Mouse (Mus musculus): ENCODE results near the gene 0610010K14Rik. TPM values are rescaled to one million over a fixed set of nuclear protein-coding genes. Genes with fewer than 3 reads are reported as not detected.

The 0610010K14Rik gene
- polyA plus RNA-seq (2014; fragmentation: Nextera tagmentation; extraction: Ambion mirVana), result 226 and 232 TPM in 2 replicates

DNA sequence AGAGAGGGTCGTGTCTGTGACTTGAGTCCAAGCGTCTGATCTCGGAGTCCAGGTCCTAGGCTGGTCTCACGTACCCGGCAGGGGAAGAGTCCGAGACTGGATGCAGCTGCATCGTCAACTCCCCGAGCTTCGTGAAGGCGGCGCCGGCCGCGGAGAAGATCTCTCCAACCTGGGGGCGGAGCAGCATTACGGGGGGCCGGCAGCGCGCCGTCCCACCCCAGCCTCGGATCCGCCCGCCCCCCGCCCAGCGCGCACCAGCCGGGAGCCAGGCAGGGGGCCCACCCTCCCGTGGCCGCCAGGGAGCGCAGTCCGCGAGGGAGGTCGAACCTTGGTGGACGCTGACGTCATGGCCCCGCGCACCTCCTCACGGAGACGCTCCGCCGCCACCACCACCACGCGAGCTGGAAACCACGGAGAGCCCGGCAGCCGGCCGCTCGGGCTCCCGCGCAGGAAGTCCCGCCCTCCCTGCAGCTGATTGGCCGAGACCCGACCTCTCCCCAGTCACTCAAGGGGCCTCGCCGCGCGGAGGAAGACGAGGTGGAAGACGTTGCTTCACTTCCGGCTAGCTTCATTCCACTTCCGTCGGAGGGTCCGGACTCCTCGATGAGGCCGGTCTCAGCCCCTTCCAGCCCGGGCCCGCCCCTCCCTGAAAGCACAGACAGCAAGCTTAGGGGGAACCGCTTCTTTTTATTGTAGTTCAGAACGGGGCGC lies at the start of gene 0610010K14Rik:
0610010K14Rik (minus strand) TSS at position 458 of the 711 bp plus-strand sequence.
- H3K4me2 ChIP-seq, result peak within 1 kb of the TSS; percentile 83
- WGBS, result under 1% methylated on average over 63 of the region's 70 CpGs
- H3K9me3 ChIP-seq (ENCODE audit: control insufficient read depth, low read length), result no peaks in the 10 kb centered on the region
- H3K27ac ChIP-seq (ENCODE audit: low read depth, low read length), result peak within 1 kb of the TSS; percentile 82
- H3K4me1 ChIP-seq (ENCODE audit: control insufficient read depth, insufficient read depth, low read length), result peaks cover 26% of the 10 kb centered on the region
- peak within 1 kb of the TSS; percentile 71 for H3K9ac ChIP-seq (ENCODE audit: low read length)
- peak; percentile 93 for ATAC-seq (ENCODE audit: low FRiP score)
- peak; percentile 99 for DNase-seq (ENCODE audit: low spot score, missing footprints)
- peaks cover 6% of the 10 kb centered on the region for H3K36me3 ChIP-seq (ENCODE audit: control insufficient read depth, insufficient read depth, low read length)
- peak within 1 kb of the TSS; percentile 89 for H3K4me3 ChIP-seq (ENCODE audit: low read depth, low read length)
- no peaks in the 10 kb centered on the region for H3K27me3 ChIP-seq (ENCODE audit: control insufficient read depth, insufficient read depth, low read length)

DNA sequence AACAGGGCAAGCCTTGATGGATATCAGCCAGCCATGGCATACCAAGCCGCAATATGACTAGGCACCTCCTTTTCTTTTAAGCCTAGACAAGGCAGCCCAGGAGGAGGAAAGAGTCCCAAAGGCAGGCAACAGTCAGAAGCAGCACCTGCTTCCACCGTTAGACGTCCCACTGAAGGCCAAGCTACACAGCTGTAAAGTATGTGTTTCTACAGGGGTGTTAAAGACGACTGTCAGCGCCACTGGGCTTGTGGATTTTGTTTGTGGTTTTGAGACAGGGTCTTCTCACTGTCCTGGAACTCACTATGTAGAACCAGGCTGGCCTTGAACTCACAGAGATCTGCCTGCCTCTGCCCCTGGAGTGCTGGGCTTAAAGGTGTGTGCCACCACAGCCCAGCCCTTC lies 48.0 kb upstream of the 0610010K14Rik start:
- Histone ChIP-seq H3K36me3 (ENCODE audit: control insufficient read depth, insufficient read depth, low read length) (no peaks in the 10 kb centered on the region), H3K9me3 (ENCODE audit: control insufficient read depth, low read length) (no peaks in the 10 kb centered on the region), H3K27me3 (ENCODE audit: control insufficient read depth, insufficient read depth, low read length) (no peaks in the 10 kb centered on the region; the same call in 1 of the 2 replicates), H3K9ac (ENCODE audit: low read length) (no peak overlapping the region), H3K27ac (ENCODE audit: low read depth, low read length) (no peak overlapping the region), H3K4me1 (ENCODE audit: control insufficient read depth, insufficient read depth, low read length) (no peaks in the 10 kb centered on the region), H3K4me2 (no peak overlapping the region), H3K4me3 (ENCODE audit: low read depth, low read length) (no peak overlapping the region)
- DNase-seq (ENCODE audit: low spot score, missing footprints), result no peak
- no peak for ATAC-seq (ENCODE audit: low FRiP score)
- WGBS, result 91% methylated on average over 5 of the region's 5 CpGs

DNA sequence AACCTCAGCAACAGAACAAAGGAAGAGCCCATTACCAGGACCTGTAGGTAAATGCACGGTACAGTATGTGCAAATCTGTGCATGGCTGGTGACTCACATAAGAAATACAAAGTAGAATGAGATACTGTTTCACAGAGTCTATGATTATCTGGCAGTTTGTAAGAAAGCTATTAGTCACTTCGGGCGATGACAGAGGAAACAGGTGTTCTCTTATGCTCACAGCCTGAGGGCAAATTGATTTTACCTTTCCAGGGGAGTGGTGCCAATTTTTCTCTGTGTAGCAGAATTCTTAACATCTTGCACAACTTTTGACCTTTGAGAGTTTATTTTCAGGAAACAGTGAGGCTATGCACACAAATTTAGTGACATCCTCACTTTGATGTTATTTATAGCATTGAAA lies 47.0 kb upstream of the 0610010K14Rik start:
- no peak overlapping the region for H3K4me2 ChIP-seq
- H3K4me3 ChIP-seq (ENCODE audit: low read depth, low read length), result no peak overlapping the region
- H3K36me3 ChIP-seq (ENCODE audit: control insufficient read depth, insufficient read depth, low read length), result no peaks in the 10 kb centered on the region
- H3K27me3 ChIP-seq (ENCODE audit: control insufficient read depth, insufficient read depth, low read length), result no peaks in the 10 kb centered on the region; the same call in 1 of the 2 replicates
- H3K9me3 ChIP-seq (ENCODE audit: control insufficient read depth, low read length), result no peaks in the 10 kb centered on the region
- DNase-seq (ENCODE audit: low spot score, missing footprints) (no peak), ATAC-seq (ENCODE audit: low FRiP score) (no peak)
- no peaks in the 10 kb centered on the region for H3K4me1 ChIP-seq (ENCODE audit: control insufficient read depth, insufficient read depth, low read length)
- WGBS, result 86% methylated on average over 3 of the region's 3 CpGs
- no peak overlapping the region for H3K9ac ChIP-seq (ENCODE audit: low read length)
- H3K27ac ChIP-seq (ENCODE audit: low read depth, low read length), result no peak overlapping the region

DNA sequence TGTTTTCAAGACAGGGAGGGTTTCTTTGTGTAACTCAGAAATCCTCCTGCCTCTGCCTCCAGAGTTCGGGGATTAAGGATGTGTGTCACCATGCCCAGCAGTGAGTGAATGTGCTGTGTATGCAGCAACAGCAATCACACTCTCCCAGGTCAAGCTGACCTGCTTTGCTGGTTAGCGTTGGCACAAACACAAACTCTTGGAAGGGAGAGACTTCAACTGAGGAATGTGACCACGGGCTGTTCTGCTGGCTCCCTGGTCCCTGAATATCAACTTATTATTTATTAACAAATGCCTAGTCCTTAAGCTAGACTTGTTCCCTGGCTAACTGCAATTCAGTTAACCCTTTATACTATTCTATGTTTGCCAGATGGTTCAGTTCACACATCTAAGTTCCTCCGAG lies 46.0 kb upstream of the 0610010K14Rik start:
- Histone ChIP-seq H3K36me3 (ENCODE audit: control insufficient read depth, insufficient read depth, low read length) (no peaks in the 10 kb centered on the region), H3K4me3 (ENCODE audit: low read depth, low read length) (no peak overlapping the region), H3K4me1 (ENCODE audit: control insufficient read depth, insufficient read depth, low read length) (no peaks in the 10 kb centered on the region), H3K27me3 (ENCODE audit: control insufficient read depth, insufficient read depth, low read length) (no peaks in the 10 kb centered on the region; the same call in 1 of the 2 replicates), H3K27ac (ENCODE audit: low read depth, low read length) (no peak overlapping the region), H3K9ac (ENCODE audit: low read length) (no peak overlapping the region), H3K9me3 (ENCODE audit: control insufficient read depth, low read length) (no peaks in the 10 kb centered on the region), H3K4me2 (no peak overlapping the region)
- ATAC-seq (ENCODE audit: low FRiP score) (no peak), DNase-seq (ENCODE audit: low spot score, missing footprints) (no peak)
- 81% methylated on average over 4 of the region's 4 CpGs for WGBS

DNA sequence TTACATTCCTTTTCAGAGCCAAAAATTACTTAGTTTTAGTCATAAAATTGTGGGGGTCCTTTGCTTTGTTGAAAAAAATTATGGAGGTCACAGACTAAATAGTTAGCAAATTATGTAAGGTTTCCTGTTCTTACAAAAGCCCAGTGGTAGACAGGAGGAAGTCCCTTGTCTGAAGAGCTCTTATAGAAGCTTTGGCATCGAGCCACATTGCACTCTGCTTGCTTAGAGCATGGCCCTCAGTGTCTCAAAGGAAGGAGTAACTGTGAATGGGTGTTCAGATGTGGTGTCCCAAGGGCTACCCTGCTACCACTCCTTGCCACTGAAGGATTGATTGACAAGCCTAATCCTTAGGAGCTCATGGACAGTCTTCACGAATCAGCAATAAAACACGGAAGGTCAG lies 42.7 kb upstream of the 0610010K14Rik start:
- Histone ChIP-seq H3K4me3 (ENCODE audit: low read depth, low read length) (no peak overlapping the region), H3K9ac (ENCODE audit: low read length) (no peak overlapping the region), H3K27me3 (ENCODE audit: control insufficient read depth, insufficient read depth, low read length) (no peaks in the 10 kb centered on the region), H3K27ac (ENCODE audit: low read depth, low read length) (no peak overlapping the region), H3K4me1 (ENCODE audit: control insufficient read depth, insufficient read depth, low read length) (no peaks in the 10 kb centered on the region), H3K4me2 (no peak overlapping the region), H3K36me3 (ENCODE audit: control insufficient read depth, insufficient read depth, low read length) (no peaks in the 10 kb centered on the region), H3K9me3 (ENCODE audit: control insufficient read depth, low read length) (no peaks in the 10 kb centered on the region)
- ATAC-seq (ENCODE audit: low FRiP score) (no peak), DNase-seq (ENCODE audit: low spot score, missing footprints) (no peak)
- WGBS, result 76% methylated on average over 3 of the region's 3 CpGs

DNA sequence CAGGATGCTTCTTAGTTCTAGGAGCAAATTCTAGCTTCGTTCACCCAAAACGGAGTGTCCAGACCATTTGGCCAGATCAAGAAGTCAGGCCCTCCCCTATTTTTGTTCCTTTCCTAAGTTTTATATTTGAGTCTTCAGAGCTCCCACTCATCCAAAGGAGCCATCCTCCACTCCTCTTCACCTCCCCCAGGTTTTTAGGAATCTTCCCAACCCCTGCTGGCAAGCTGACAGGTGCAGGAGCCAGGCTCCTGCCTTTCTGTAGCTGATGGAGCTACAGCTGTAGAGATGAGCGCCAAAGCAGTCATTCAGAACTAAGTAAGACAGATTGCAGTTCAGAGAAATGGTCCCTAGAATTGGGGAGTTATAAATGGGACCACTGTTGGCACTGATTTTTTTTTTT lies 41.2 kb upstream of the 0610010K14Rik start:
- Histone ChIP-seq H3K27me3 (ENCODE audit: control insufficient read depth, insufficient read depth, low read length) (no peaks in the 10 kb centered on the region), H3K27ac (ENCODE audit: low read depth, low read length) (no peak overlapping the region), H3K4me1 (ENCODE audit: control insufficient read depth, insufficient read depth, low read length) (no peaks in the 10 kb centered on the region), H3K9me3 (ENCODE audit: control insufficient read depth, low read length) (no peaks in the 10 kb centered on the region), H3K4me3 (ENCODE audit: low read depth, low read length) (no peak overlapping the region), H3K9ac (ENCODE audit: low read length) (no peak overlapping the region), H3K36me3 (ENCODE audit: control insufficient read depth, insufficient read depth, low read length) (no peaks in the 10 kb centered on the region), H3K4me2 (no peak overlapping the region)
- DNase-seq (ENCODE audit: low spot score, missing footprints) (no peak), ATAC-seq (ENCODE audit: low FRiP score) (no peak)
- WGBS, result 74% methylated on average over 3 of the region's 3 CpGs

DNA sequence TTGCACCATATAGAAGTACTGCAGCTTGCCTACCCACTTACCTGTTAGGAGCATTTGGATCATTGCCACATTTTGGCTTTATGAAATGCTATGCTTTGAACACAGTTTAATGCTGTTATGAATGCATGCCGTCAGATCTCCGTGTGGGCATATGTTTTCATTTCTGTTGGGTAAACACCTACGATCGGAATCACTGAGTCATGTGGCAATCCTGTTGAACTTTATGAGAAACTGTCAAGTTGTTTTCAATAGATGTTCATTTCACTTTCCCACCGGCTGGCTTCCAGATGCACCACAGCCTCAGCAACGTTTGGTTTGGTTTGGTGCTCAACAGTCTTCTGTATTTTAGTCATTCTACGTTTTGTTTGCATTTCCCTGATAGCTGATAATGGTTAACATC lies 33.9 kb upstream of the 0610010K14Rik start:
- Histone ChIP-seq H3K27ac (ENCODE audit: low read depth, low read length) (no peak overlapping the region), H3K4me2 (no peak overlapping the region), H3K9me3 (ENCODE audit: control insufficient read depth, low read length) (no peaks in the 10 kb centered on the region), H3K4me1 (ENCODE audit: control insufficient read depth, insufficient read depth, low read length) (no peaks in the 10 kb centered on the region), H3K27me3 (ENCODE audit: control insufficient read depth, insufficient read depth, low read length) (no peaks in the 10 kb centered on the region), H3K9ac (ENCODE audit: low read length) (no peak overlapping the region), H3K4me3 (ENCODE audit: low read depth, low read length) (no peak overlapping the region), H3K36me3 (ENCODE audit: control insufficient read depth, insufficient read depth, low read length) (no peaks in the 10 kb centered on the region)
- ATAC-seq (ENCODE audit: low FRiP score), result no peak
- DNase-seq (ENCODE audit: low spot score, missing footprints), result no peak
- 88% methylated on average over 7 of the region's 7 CpGs for WGBS

DNA sequence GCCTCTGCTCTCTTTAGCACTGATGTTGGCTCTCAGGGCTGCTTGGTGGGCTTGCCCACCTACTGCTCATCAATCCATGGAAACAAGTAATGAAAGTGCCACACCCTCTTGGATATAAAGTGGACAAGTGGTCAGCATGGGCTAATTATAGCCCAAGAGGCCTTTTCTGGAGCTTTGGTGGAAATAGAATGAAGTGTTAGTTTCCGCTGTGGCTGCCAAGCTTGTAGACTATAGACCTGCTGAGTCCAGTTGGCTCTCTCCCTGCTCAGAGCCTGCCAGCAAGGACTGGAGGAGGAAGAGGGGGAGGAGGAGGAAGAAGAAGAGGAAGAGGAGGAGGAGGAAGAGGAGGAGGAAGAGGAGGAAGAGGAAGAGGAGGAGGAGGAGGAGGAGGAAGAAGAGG lies 28.7 kb upstream of the 0610010K14Rik start:
- Histone ChIP-seq H3K36me3 (ENCODE audit: control insufficient read depth, insufficient read depth, low read length) (no peaks in the 10 kb centered on the region), H3K4me1 (ENCODE audit: control insufficient read depth, insufficient read depth, low read length) (no peaks in the 10 kb centered on the region), H3K27me3 (ENCODE audit: control insufficient read depth, insufficient read depth, low read length) (no peaks in the 10 kb centered on the region), H3K9me3 (ENCODE audit: control insufficient read depth, low read length) (no peaks in the 10 kb centered on the region), H3K27ac (ENCODE audit: low read depth, low read length) (no peak overlapping the region), H3K4me3 (ENCODE audit: low read depth, low read length) (no peak overlapping the region), H3K4me2 (no peak overlapping the region), H3K9ac (ENCODE audit: low read length) (no peak overlapping the region)
- 86% methylated on average over 1 of the region's 1 CpGs for WGBS
- DNase-seq (ENCODE audit: low spot score, missing footprints) (no peak), ATAC-seq (ENCODE audit: low FRiP score) (no peak)

DNA sequence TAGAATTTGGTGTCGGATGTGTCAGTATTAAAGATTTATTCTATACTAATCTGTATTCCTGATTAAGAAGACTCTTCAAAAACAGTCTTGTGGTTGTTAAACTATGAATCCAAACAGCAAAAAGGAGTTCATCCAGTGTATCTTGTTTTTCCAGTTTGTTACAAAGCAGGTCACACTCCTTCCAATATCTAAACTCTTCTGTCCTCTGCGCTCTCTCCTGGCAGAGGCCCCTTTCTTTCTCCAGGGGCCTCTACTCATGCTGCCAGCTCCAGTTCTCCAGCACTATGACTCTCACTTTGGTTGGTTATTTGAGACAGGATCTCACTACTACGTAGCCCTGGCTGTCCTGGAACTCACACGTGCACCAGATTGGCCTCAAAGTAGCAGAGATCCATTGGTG lies 28.1 kb upstream of the 0610010K14Rik start:
- Histone ChIP-seq H3K27ac (ENCODE audit: low read depth, low read length) (no peak overlapping the region), H3K27me3 (ENCODE audit: control insufficient read depth, insufficient read depth, low read length) (no peaks in the 10 kb centered on the region), H3K4me2 (no peak overlapping the region), H3K4me3 (ENCODE audit: low read depth, low read length) (no peak overlapping the region), H3K9me3 (ENCODE audit: control insufficient read depth, low read length) (no peaks in the 10 kb centered on the region), H3K36me3 (ENCODE audit: control insufficient read depth, insufficient read depth, low read length) (no peaks in the 10 kb centered on the region), H3K4me1 (ENCODE audit: control insufficient read depth, insufficient read depth, low read length) (no peaks in the 10 kb centered on the region), H3K9ac (ENCODE audit: low read length) (no peak overlapping the region)
- 81% methylated on average over 4 of the region's 4 CpGs for WGBS
- ATAC-seq (ENCODE audit: low FRiP score), result no peak
- DNase-seq (ENCODE audit: low spot score, missing footprints), result no peak
